Mouse (Mus musculus) liver, postnatal 0 days (tissue): ENCODE results near the gene Mapt.
A peak's percentile ranks its signal among the peaks of the same experiment; 100 is the strongest.

Experiments used
- CTCF ChIP-seq: sonication (generic); IDR thresholded peaks from 2 replicates; pipeline ENCODE4 v1.5.1; 2016; ENCODE audit warnings: antibody characterized with exemption, low read depth
- EP300 ChIP-seq: IDR thresholded peaks from 2 replicates; pipeline ENCODE4 v1.6.1; 2016; ENCODE audit warnings: antibody characterized with exemption, low read depth, mild to moderate bottlenecking

DNA sequence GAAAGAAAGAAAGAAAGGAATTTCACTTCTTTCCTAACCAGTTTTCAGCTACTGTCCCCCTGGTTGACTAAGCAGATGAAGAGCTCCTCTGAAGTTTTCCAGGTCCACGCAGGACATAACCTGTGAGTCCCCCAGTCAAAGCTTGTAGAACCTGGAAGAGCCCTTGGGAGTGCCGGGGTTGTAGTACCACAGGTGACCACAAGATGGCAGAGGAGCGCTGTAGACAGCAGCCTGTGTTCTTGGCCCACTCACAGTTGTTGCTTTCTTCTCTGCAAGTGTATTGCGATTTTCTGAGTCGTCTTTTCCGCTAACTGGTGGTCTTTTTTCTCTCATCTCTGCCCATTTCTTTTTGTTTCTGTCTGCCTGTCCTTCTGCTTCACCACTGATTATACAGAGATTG is 84.5 kb downstream of the Mapt start:
- TF ChIP-seq EP300 (no peak), CTCF (peak; percentile 97)
